Mouse (Mus musculus) C2C12 (cell line): ENCODE results near the gene Olfr1393. TPM values are rescaled to one million over a fixed set of nuclear protein-coding genes. Genes with fewer than 3 reads are reported as not detected.
"Not testable (repeated sequence)": the region's sequence is repeated elsewhere in the genome, so short reads cannot be mapped to it uniquely, and the experiment has no call there.

Source experiments
- H3K27me3 ChIP-seq: one replicate; pipeline ENCODE4 v1.6.1; 2011; ENCODE audit not compliant: control insufficient read depth, insufficient read depth, insufficient read length
- H3K36me3 ChIP-seq: one replicate; pipeline ENCODE4 v1.6.1; 2011; ENCODE audit not compliant: control insufficient read depth, insufficient read depth
- H3K4me3 ChIP-seq: one replicate; pipeline ENCODE4 v1.5.1; 2011; ENCODE audit warnings: mild to moderate bottlenecking, control low read depth; ENCODE audit not compliant: poor library complexity, insufficient read depth, severe bottlenecking
- H3K79me2 ChIP-seq: one replicate; pipeline ENCODE4 v1.6.1; 2011; ENCODE audit not compliant: control insufficient read depth, insufficient read depth
- H3K79me3 ChIP-seq: one replicate; pipeline ENCODE4 v1.6.1; 2011; ENCODE audit warnings: low read depth, control low read depth
- H3ac ChIP-seq: one replicate; pipeline ENCODE3; 2011; ENCODE audit warnings: low read depth; ENCODE audit not compliant: control insufficient read depth, insufficient read length
- CEBPB ChIP-seq: IDR thresholded peaks from one replicate; pipeline ENCODE4 v1.6.1; 2011; ENCODE audit warnings: low read depth, mild to moderate bottlenecking, control low read depth, moderate library complexity
- CTCF ChIP-seq: IDR thresholded peaks from one replicate; pipeline ENCODE4 v1.5.1; 2011; ENCODE audit not compliant: control insufficient read depth, insufficient read depth, insufficient read length
- FOSL1 ChIP-seq: IDR thresholded peaks from one replicate; pipeline ENCODE4 v1.8.0; 2011; ENCODE audit warnings: mild to moderate bottlenecking, low read length; ENCODE audit not compliant: poor library complexity, insufficient read depth, severe bottlenecking
- MAX ChIP-seq: IDR thresholded peaks from one replicate; pipeline ENCODE4 v1.6.1; 2011; ENCODE audit warnings: mild to moderate bottlenecking, control low read depth
- MYOD1 ChIP-seq: IDR thresholded peaks from one replicate; pipeline ENCODE4 v1.6.1; 2011; ENCODE audit warnings: low read depth; ENCODE audit not compliant: control insufficient read depth, insufficient read length
- MYOG ChIP-seq: IDR thresholded peaks from one replicate; pipeline ENCODE4 v1.6.1; 2011; ENCODE audit not compliant: control insufficient read depth, insufficient read length; ENCODE audit errors: extremely low read depth
- USF1 ChIP-seq: IDR thresholded peaks from one replicate; pipeline ENCODE4 v1.6.1; 2011; ENCODE audit warnings: low read depth, mild to moderate bottlenecking, control low read depth, moderate library complexity
- polyA plus RNA-seq: library from polyadenylated mRNA; unstranded; fragments of >200 nt; fragmentation: generic; extraction: Trizol; gene quantifications from one replicate; pipeline ENCODE4 v1.2.1, GENCODE M21; 2012; ENCODE audit warnings: missing spikeins

The Olfr1393 gene
- polyA plus RNA-seq, 1 experiment = not detected

DNA sequence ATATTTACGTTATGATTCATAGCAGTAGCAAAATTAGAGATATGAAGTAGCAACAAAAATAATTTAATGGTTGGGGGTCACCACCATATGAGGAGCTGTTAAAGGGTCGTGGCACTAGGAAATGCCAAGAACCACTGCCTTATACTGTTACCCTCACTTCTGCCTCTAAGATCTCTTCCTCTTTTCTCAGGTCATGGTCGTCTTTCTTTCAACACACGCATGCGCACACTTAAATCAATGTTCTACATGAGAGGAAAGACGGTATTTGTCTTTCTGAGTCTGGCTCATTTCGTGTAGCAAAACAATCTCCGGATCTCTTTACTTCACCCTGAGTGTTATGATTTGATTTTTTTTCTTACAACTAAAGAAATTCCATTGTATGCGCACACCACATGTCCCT, 8.3 kb upstream of the Olfr1393 start:
- Histone ChIP-seq H3ac (no peak overlapping the region), H3K36me3 (no peaks in the 10 kb centered on the region), H3K27me3 (no peaks in the 10 kb centered on the region), H3K79me2 (no peaks in the 10 kb centered on the region), H3K4me3 (no peak overlapping the region), H3K79me3 (no peaks in the 10 kb centered on the region)
- no peak for TF ChIP-seq MAX
- TF ChIP-seq CTCF = no peak
- no peak for TF ChIP-seq MYOD1
- no peak for TF ChIP-seq CEBPB
- no peak for TF ChIP-seq FOSL1
- TF ChIP-seq MYOG = no peak
- TF ChIP-seq USF1 = no peak

DNA sequence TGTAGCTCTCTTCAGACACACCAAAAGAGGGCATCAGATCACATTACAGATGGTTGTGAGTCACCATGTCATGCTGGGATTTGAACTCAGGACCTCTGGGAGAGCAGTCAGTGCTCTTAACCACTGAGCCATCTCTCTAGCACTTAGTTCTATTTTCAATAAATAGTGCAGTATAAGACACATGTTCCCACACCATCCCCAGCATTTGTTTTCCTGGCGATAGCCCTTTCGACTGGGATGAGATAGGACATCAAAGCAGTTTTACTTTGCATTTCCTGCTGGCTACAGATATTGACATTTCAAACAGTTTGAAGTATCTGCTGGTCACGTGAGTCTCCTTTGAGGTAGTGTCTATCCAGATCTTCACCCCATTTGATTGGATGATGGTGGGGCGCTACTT, 7.7 kb upstream of the Olfr1393 start:
- H3ac ChIP-seq = no peak overlapping the region
- TF ChIP-seq MYOD1 (no peak), CTCF (no peak), MAX (no peak), MYOG (no peak), FOSL1 (no peak), USF1 (no peak), CEBPB (no peak)
- H3K27me3 ChIP-seq = no peaks in the 10 kb centered on the region
- no peaks in the 10 kb centered on the region for H3K79me2 ChIP-seq
- H3K36me3 ChIP-seq = no peaks in the 10 kb centered on the region
- no peak overlapping the region for H3K4me3 ChIP-seq
- H3K79me3 ChIP-seq = no peaks in the 10 kb centered on the region

DNA sequence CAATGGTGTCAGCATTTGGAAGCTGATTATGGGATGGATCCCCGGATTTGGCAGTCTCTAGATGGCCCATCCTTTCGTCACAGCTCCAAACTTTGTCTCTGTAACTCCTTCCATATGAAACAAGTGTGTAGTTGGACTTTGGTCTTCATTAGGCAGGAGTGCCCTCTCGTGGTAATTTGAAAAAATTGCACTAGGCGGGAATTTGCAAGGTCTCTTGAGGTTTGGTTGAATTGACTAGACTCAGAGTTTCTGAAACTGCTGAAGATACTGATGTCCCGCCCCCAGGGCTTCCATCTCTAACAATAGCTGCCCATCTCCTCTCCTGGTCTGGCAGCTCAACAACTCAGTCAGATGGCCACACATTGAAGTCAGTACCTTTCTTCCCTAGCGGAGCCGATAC, 6.8 kb upstream of the Olfr1393 start:
- Histone ChIP-seq H3K79me3 (no peaks in the 10 kb centered on the region), H3K36me3 (no peaks in the 10 kb centered on the region), H3ac (no peak overlapping the region), H3K27me3 (no peaks in the 10 kb centered on the region), H3K79me2 (no peaks in the 10 kb centered on the region), H3K4me3 (no peak overlapping the region)
- TF ChIP-seq MAX (no peak), MYOG (no peak), USF1 (no peak), MYOD1 (no peak), FOSL1 (no peak), CTCF (no peak), CEBPB (no peak)

DNA sequence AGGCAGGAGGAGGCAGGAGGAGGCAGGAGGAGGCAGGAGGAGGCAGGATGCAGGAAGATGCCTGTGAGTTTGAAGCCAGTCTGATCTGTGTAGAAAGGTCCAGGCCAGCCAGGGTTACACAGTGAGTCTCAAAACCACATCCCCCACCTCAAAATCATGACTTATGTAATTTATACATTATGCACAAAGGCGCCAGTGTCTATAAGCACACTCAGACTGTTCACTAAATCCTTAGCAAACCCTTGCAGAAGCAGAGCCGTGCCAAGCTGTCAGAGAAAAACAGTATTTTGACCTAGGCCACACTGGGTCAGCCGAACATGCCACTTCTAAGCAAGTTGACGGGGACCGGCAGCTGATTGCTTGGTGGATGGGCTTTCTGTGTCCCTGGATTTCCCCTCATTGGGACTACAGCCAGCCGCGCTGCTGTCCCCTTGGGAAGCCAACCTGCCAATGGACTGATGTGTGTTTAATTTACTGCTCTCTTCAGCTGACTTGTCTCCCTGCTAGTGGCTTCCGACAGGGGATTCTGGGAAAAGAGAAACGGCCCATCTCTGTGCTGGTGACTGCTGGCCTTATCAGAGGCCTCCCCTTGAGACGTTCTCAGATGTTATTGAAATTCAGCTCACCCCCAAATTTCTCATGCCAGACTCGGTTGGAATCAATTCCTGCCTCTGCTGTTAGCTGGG, 4.1 kb upstream of the Olfr1393 start:
- H3ac ChIP-seq = no peak overlapping the region
- no peaks in the 10 kb centered on the region for H3K79me3 ChIP-seq
- TF ChIP-seq CEBPB (no peak), FOSL1 (no peak), USF1 (no peak), CTCF (no peak), MAX (no peak), MYOD1 (no peak), MYOG (no peak)
- H3K27me3 ChIP-seq = no peaks in the 10 kb centered on the region
- H3K36me3 ChIP-seq = no peaks in the 10 kb centered on the region
- H3K79me2 ChIP-seq = no peaks in the 10 kb centered on the region
- H3K4me3 ChIP-seq = no peak overlapping the region

DNA sequence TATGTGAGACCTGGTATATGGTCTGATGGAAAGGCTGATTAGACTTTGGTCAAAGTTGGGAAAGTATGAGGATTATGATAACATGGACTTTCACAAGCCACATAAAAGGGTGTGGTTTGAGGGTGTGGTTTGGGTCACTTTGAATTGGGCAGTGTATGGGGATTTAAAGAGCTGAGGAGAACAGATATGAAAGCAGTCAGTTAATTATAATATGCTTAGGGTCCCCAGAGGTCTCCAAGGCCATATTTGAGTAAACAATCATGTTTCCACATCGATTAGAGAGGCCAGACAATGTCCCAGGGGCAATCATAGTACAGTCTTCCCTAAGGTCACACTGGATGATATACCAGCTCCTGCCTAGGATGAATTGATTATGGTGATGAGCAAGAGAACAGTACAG, 6.9 kb downstream of the Olfr1393 start, which contains the start of gene Olfr1392:
Gene Olfr1392 (plus strand): TSS at position 301 of the 400 bp plus-strand sequence.
- not testable (repeated sequence) for H3K36me3 ChIP-seq, H3ac ChIP-seq, H3K79me3 ChIP-seq, H3K79me2 ChIP-seq, H3K4me3 ChIP-seq
- H3K27me3 ChIP-seq = peaks cover 10% of the 10 kb centered on the region

DNA sequence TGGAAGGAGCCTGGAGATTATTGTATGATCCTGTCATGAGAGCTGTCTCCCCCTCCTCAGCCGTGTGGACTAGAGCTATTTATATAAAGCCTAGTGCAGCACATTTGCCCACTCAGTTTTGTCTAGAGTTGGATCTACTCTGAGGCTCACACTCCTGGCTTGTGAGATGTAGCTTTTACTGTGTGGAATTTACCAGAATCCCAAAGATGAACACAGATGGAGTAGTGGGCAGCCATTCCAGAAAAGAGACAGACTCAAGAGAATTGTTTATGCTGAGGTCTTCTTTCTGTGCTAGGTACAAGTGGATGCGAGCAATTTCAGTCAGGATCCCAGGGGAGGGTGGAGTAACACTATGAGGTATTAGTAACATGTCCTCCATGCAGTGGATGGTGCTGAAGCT, 9.1 kb downstream of the Olfr1393 start:
- H3K79me3 ChIP-seq = no peaks in the 10 kb centered on the region
- H3ac ChIP-seq = no peak overlapping the region
- H3K79me2 ChIP-seq = no peaks in the 10 kb centered on the region
- TF ChIP-seq USF1 (no peak), CEBPB (no peak), MYOG (no peak), MYOD1 (no peak), CTCF (no peak), MAX (no peak), FOSL1 (no peak)
- H3K36me3 ChIP-seq = no peaks in the 10 kb centered on the region
- peaks cover 10% of the 10 kb centered on the region for H3K27me3 ChIP-seq
- H3K4me3 ChIP-seq = no peak overlapping the region
